Mouse (Mus musculus) bone marrow, adult 2 months (tissue): ENCODE results near the gene Tnik. TPM values are rescaled to one million over a fixed set of nuclear protein-coding genes. Genes with fewer than 3 reads are reported as not detected.

Experiments
- H3K27ac ChIP-seq: fragments of 200-500 bp; 2 replicates; pipeline ENCODE4 v1.5.1; 2012; ENCODE audit warnings: low read depth, mild to moderate bottlenecking, control low read depth, inconsistent platforms, low read length; ENCODE audit not compliant: control insufficient read depth, poor library complexity, insufficient read depth
- H3K4me1 ChIP-seq: fragments of 200-500 bp; 2 replicates; pipeline ENCODE4 v1.6.1; 2011; ENCODE audit warnings: low read length; ENCODE audit not compliant: control insufficient read depth, insufficient read depth
- H3K4me3 ChIP-seq: fragments of 200-500 bp; replicated peaks from 2 replicates; pipeline ENCODE3; 2011; ENCODE audit warnings: mild to moderate bottlenecking, low read depth, low read length, control low read depth; ENCODE audit not compliant: control insufficient read depth
- CTCF ChIP-seq: fragments of 200-500 bp; IDR thresholded peaks from 2 replicates; pipeline ENCODE4 v1.5.1; 2011; ENCODE audit warnings: low read length, control low read depth; ENCODE audit not compliant: control insufficient read depth, insufficient read depth
- POLR2A ChIP-seq: fragments of 200-500 bp; IDR thresholded peaks from 2 replicates; pipeline ENCODE4 v1.6.1; 2011; ENCODE audit warnings: low read depth, mild to moderate bottlenecking, control low read depth, low read length, borderline replicate concordance; ENCODE audit not compliant: control insufficient read depth
- WGBS: fragments of 180-500 bp; shearing (Covaris S2); methylation state at CpG from one replicate; pipeline ENCODE4 v1.1.7; 2018; 5-methylcytosine and 5-hydroxymethylcytosine counted together
- polyA plus RNA-seq: library from polyadenylated mRNA; stranded (reverse); fragments of >200 nt; gene quantifications from 2 replicates; pipeline ENCODE4 v1.2.4, GENCODE M21; 2011; ENCODE audit warnings: low replicate concordance; ENCODE audit not compliant: missing spikeins, insufficient read depth, insufficient read length

The Tnik gene
- polyA plus RNA-seq, 1 experiment = 25.8 TPM

GRCm38 (mm10) chr3:28255711-28256110 lies 7.3 kb upstream of the Tnik start:
- no peak overlapping the region for H3K4me3 ChIP-seq
- WGBS = 69% methylated on average over 7 of the region's 7 CpGs
- TF ChIP-seq CTCF (no peak), POLR2A (no peak)
- no peak overlapping the region for H3K27ac ChIP-seq
- H3K4me1 ChIP-seq = no peaks in the 10 kb centered on the region

- H3K4me3 ChIP-seq = peak overlapping the region; percentile 63
- WGBS = under 1% methylated on average over 33 of the region's 33 CpGs
- TF ChIP-seq CTCF = no peak
- no peak for TF ChIP-seq POLR2A
- H3K27ac ChIP-seq = 0 out of 2 replicates have a peak overlapping the region, but pooled peaks have one; percentile 25
- no peaks in the 10 kb centered on the region for H3K4me1 ChIP-seq
Observed at GRCm38 (mm10) chr3:28262371-28263001, 528 bp upstream of the Tnik start.

GRCm38 (mm10) chr3:28263948-28264840 lies 1.2 kb downstream of the Tnik start:
- no peak for TF ChIP-seq POLR2A
- no peak for TF ChIP-seq CTCF
- Histone ChIP-seq H3K4me1 (no peaks in the 10 kb centered on the region), H3K27ac (no peak overlapping the region), H3K4me3 (peak overlapping the region; percentile 64)
- 3% methylated on average over 26 of the region's 26 CpGs for WGBS

- WGBS = 28% methylated on average over 5 of the region's 5 CpGs
- TF ChIP-seq POLR2A (no peak), CTCF (no peak)
- H3K4me3 ChIP-seq = no peak overlapping the region
Observed at GRCm38 (mm10) chr3:28264841-28265150, 1.8 kb downstream of the Tnik start.

GRCm38 (mm10) chr3:28265183-28265582 lies 2.2 kb downstream of the Tnik start:
- whole genome bisulfite sequencing = 23% methylated on average over 4 of the region's 4 CpGs
- TF ChIP-seq CTCF = no peak
- no peak for TF ChIP-seq POLR2A
- Histone ChIP-seq H3K4me3 (no peak overlapping the region), H3K4me1 (no peaks in the 10 kb centered on the region), H3K27ac (no peak overlapping the region)

More at GRCm38 (mm10) chr3:28264841-28265150, 1.8 kb downstream of the Tnik start:
- Histone ChIP-seq H3K27ac (no peak overlapping the region), H3K4me1 (no peaks in the 10 kb centered on the region)

GRCm38 (mm10) chr3:28265656-28266055 lies 2.6 kb downstream of the Tnik start:
- WGBS = 89% methylated on average over 5 of the region's 5 CpGs
- no peaks in the 10 kb centered on the region for H3K4me1 ChIP-seq

GRCm38 (mm10) chr3:28267211-28267610 lies 4.2 kb downstream of the Tnik start:
- no peaks in the 10 kb centered on the region for H3K4me1 ChIP-seq
- H3K4me3 ChIP-seq = no peak overlapping the region
- TF ChIP-seq POLR2A (no peak), CTCF (no peak)
- 84% methylated on average over 7 of the region's 7 CpGs for WGBS
- H3K27ac ChIP-seq = no peak overlapping the region

More at GRCm38 (mm10) chr3:28265656-28266055, 2.6 kb downstream of the Tnik start:
- TF ChIP-seq POLR2A (no peak), CTCF (no peak)
- Histone ChIP-seq H3K27ac (no peak overlapping the region), H3K4me3 (no peak overlapping the region)

- no peak for TF ChIP-seq CTCF
- no peak for TF ChIP-seq POLR2A
- no peaks in the 10 kb centered on the region for H3K4me1 ChIP-seq
- 72% methylated on average over 2 of the region's 2 CpGs for WGBS
Observed at GRCm38 (mm10) chr3:28269716-28270115, 6.7 kb downstream of the Tnik start.

More at GRCm38 (mm10) chr3:28269716-28270115, 6.7 kb downstream of the Tnik start:
- Histone ChIP-seq H3K27ac (no peak overlapping the region), H3K4me3 (no peak overlapping the region)
